Mouse (Mus musculus): ENCODE results near the gene Naip2.

Naip2 gene

GRCm38 (mm10) chr13:100124423-100125257 lies 77.3 kb downstream of the Naip2 start, which contains the start of gene Smn1:
Smn1 (plus strand) TSS chr13:100124852.
- CTCF ChIA-PET: interaction anchor here in 1 of 4 experiments (0.7 kb wide), 1 partner anchor 1094 kb away, joined by 3 read pairs; no protein-coding TSS in a partner anchor
- POLR2A ChIA-PET: interaction anchor here in 3 of 4 experiments (0.6 to 1.9 kb wide), 13 partner anchors 10 to 337 kb away, joined by 3 to 10 read pairs (median 4); partner anchors contain the start of genes Bdp1 (in 3 of the 3) and Serf1 (in 1 of the 3)

DNA sequence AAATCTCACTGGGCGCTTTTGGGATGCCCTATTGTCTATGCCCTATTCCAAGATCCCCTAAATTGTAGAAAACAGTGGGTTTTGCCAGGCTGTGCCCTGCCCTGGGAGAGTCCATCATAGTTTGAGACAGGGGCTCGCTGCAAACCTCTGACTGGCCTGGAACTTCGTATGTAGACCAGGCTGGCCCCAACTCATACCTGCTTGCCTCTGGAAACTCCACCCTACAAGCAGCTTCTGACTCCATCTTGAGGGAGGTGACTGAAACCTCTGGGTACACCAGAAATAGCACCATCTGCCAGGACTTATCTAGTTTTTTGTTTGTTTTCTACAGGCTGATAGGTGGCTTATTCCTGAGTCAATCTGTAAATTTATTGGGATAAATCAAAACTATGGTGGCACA lies 77.9 kb downstream of the Naip2 start:
- ChIA-PET CTCF (no interaction called here), POLR2A (interaction anchor here in 3 of 4 experiments (0.6 to 1.7 kb wide), 6 partner anchors 9 to 27 kb away, joined by 3 to 6 read pairs (median 4); partner anchors contain the start of genes Bdp1 (in 1 of the 3) and Serf1 (in 1 of the 3))

DNA sequence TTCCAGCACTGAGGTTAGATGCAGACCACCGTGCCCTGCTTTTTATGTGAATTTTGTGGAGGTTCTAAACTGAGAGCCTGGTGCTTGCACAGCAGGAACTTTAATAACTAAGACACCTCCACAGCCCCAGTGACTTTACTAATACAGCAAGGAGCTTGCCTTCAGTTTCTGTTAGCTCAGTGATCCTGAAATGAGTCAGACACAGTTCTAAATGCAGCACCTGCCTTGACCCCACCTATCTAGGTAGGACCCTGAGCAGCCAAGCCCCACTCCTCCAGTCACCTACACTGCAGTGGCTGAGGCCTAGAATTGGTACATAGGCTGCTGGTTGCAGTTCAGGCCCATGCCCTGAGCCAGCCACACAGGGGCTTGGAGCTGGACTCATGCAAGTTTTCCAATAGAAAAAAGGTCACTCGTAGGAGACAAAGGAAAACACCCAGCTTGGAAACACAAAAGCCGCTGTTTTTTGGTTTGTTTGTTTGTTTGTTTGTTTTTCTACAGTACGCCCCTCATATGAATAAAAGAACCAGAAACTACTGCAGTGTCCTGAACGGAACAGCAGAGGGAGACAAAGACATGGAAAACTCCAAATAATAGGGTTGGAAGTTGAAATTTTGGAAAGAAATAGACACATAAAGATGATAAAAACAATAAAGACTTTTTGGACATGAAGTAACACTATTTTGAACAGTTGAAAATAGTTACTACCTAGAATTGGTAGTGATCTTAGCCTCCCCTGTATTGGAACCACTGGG lies 89.5 kb downstream of the Naip2 start:
- POLR2A ChIA-PET: interaction anchor here in 1 of 4 experiments (1.0 kb wide), 1 partner anchor 8 kb away, joined by 3 read pairs; the partner anchor contains the start of gene Bdp1

GRCm38 (mm10) chr13:100107652-100108472 lies 94.0 kb downstream of the Naip2 start, which contains the start of gene Serf1:
Serf1 (plus strand) TSS chr13:100108012.
- ChIA-PET POLR2A (interaction anchor here in 2 of 4 experiments (0.6 to 1.6 kb wide), 4 partner anchors 13 to 17 kb away, joined by 3 read pairs; partner anchors contain the start of gene Smn1 (in 1 of the 2)), CTCF (no interaction called here)

More for the DNA sequence above, 89.5 kb downstream of the Naip2 start:
- CTCF ChIA-PET: interaction anchor here in 2 of 4 experiments (0.5 to 0.7 kb wide), 3 partner anchors 356 to 380 kb away, joined by 3 read pairs; partner anchors contain the start of gene Gtf2h2 (in 1 of the 2)

DNA sequence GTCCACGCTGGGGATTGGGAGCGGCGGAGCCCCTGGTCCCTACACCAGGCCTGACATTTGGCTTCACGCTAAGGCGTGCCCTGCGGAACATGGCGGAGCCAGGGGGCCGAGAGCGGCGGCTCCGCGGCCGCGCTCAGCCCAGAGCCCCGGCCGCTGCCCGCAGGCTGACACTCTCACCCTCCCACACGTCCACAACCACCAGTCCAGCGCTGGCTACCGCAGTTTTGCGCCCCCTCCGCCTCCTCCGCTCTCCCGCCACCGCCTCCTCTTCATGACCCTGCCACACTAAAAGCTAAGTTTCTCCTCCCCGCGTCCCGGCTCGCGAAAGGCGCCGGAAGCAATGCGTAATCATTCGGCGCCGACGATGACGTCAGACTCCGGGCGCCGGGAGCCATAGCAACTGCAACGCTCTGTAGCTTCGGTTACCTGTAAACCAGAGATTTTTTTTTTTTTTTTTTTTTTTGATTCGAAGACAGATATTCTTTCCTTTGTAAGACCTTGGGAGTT lies 98.1 kb downstream of the Naip2 start, which contains the start of gene Bdp1:
Bdp1 (minus strand) TSS at position 323 of the 507 bp plus-strand sequence.
- POLR2A ChIA-PET: interaction anchor here in 3 of 4 experiments (0.6 to 1.6 kb wide), 35 partner anchors 9 to 1003 kb away, joined by 3 to 10 read pairs (median 3); partner anchors contain the start of genes Smn1 (in 3 of the 3), Ak6 (in 2 of the 3), Gtf2h2 (in 2 of the 3) and Mccc2 (in 2 of the 3)
- CTCF ChIA-PET: interaction anchor here in 3 of 4 experiments (0.6 to 0.8 kb wide), 5 partner anchors 68 to 707 kb away, joined by 3 to 4 read pairs (median 4); no protein-coding TSS in a partner anchor

GRCm38 (mm10) chr13:100103052-100103658 lies 98.7 kb downstream of the Naip2 start:
- POLR2A ChIA-PET: interaction anchor here in 3 of 4 experiments (0.6 to 1.6 kb wide), 18 partner anchors 19 to 641 kb away, joined by 3 to 9 read pairs (median 4); partner anchors contain the start of genes Mccc2 (in 2 of the 3), Ak6 (in 1 of the 3), Gtf2h2 (in 1 of the 3) and Mrps36 (in 1 of the 3)
- CTCF ChIA-PET: interaction anchor here in 1 of 4 experiments (0.8 kb wide), 1 partner anchor 101 kb away, joined by 4 read pairs; no protein-coding TSS in a partner anchor

- CTCF ChIA-PET: no interaction called here
- POLR2A ChIA-PET: interaction anchor here in 2 of 4 experiments (0.5 to 0.9 kb wide), 2 partner anchors 10 to 62 kb away, joined by 3 read pairs; no protein-coding TSS in a partner anchor
These were observed 103.1 kb downstream of the Naip2 start for GRCm38 (mm10) chr13:100098808-100099207.

Measured in embryonic stem cell, embryonic (primary cell).